Mouse (Mus musculus) embryo, embryonic 9.5 days (tissue): ENCODE data around the gene Egln3.

Source experiments
- DNase-seq: peaks from one replicate; pipeline ENCODE4 v3.0.0-alpha.2; 2017; ENCODE audit errors: extremely low spot score

Egln3 gene

DNA sequence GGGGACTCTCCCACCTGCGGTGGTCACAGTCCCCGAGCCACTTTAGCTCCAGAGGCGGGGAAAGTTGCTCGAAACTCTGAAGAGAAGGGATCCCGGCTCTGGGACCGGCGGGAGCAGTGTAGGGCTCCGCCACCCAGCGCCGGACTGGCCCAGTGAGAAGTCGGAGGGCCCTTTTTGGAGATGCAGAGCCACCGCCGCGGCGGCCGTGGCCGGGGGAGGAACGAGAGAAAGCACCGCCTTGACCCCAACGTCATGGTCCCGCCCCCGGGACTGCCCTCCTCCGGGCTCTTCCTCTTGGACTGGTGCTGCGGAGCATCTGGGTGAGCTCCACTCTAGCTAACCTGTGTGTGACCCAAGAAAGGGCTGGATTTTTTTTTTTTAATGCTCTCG lies at the start of gene Egln3:
Egln3 (minus strand) TSS at position 205 of the 390 bp plus-strand sequence.
- peak; percentile 88 for DNase-seq

DNA sequence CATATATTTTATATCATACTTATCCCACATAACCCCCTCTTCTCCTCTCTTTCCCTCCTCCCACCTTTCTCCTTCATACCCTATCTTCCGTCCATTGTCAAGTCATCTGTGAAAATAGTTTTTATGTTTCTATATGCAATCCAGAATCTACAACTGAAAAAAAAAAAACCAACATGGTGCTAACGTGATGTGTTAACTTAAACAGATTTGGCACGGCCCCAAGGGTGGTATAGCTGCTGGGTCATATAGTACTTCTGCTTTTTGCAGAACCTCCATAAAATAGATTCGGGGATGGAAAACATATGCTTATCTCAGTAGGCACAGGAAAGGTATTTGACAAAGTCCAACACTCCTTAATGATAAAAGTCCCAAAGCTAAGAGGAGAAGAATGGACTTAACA lies 49.8 kb upstream of the Egln3 start:
- DNase-seq: no peak

DNA sequence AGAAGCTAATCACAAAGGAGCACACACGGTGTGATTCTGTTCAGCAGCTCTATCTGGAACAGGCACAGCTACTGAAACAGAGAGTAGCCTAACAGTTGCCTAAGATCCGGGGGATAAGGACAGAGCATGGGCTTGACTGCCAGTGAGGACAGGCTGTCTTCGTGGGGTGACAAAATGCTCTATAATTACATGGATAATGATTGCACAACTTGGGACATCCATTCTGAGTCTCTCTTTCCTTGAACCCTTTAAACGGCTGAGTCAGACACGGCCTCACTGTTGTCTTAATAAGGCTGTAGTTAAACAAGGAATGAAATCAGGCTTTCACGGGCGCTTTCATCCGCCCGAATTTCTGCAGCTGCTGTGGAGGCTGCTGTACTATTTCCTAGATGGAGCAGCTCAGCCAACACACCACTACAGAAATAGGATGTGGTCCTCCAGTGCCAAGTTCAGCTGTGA lies 48.3 kb upstream of the Egln3 start:
- DNase-seq: no peak

DNA sequence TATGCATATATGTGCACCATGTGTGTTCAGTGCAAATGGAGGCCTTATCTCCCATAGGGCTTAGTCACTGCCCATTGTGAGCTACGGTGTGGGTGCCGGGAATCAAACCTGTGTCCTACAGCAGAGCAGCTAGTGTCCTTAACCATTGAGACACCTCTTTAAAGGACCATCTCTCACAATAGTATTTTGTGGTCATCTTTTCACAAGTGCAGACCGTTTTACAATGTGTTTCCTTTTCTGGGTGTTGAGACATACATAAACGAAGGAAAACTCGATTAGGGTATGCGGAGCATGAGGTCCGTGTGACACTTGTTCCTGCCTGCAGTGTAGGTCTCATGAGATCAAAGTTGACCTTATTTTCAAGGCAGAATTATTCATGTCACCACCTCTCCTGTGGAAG lies 44.2 kb upstream of the Egln3 start:
- DNase-seq: no peak

DNA sequence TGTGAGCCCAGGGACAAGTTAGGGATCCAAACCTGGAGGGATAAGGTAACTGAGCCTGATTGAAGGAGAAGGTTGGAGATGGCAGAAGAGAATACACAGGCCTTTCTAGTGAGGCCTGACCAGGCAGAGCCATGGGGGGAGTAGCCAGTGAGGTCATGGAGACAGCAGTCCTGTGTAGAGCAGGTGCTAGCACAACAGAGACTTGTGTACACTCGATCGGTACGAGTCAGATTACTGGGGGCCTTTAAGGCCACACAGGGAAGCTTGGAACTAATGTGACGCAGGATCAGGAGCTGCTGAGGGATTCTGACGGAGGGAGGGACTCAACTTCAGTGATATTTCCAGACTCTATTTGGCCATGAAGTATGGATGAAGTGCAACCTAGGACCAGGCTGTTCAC lies 39.5 kb upstream of the Egln3 start:
- no peak for DNase-seq

DNA sequence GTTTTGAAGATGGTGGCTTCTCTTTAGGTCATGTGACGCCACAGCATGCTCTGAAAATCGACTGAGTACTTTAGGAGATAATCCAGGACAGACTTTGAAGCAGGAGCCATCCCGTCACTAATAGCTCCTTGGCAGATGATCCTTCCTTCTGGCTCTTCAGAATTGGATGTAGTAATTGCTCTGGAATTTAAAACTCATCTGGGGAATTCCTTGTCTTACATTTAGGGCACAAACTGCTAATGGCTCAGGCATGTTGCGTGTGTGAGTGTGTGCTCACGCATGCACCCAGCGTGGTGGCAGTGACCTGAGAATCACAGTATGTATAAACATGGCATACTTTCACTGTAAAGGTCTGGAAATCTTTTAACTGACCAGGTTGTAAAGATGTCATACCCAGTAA lies 38.3 kb upstream of the Egln3 start:
- DNase-seq: no peak

DNA sequence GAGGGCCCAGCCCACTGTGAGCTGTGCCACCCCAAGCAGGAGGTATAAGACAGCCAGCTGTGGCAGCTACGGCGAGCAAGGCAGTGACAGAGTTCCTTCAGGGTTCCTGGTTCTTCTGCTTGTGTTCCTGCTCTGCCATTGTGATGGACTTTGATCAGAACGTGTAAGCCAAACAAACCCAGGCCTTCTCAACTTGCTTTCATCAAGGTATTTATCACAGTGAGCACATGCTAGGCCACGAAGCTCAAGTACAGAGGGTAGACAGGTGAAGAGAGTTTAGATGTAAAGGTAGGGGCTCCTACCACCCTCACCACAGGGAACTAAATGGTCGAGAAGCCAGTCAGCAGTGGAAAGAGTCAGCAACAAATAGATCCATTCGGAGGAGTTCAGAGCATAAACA lies 30.1 kb upstream of the Egln3 start:
- DNase-seq: no peak

DNA sequence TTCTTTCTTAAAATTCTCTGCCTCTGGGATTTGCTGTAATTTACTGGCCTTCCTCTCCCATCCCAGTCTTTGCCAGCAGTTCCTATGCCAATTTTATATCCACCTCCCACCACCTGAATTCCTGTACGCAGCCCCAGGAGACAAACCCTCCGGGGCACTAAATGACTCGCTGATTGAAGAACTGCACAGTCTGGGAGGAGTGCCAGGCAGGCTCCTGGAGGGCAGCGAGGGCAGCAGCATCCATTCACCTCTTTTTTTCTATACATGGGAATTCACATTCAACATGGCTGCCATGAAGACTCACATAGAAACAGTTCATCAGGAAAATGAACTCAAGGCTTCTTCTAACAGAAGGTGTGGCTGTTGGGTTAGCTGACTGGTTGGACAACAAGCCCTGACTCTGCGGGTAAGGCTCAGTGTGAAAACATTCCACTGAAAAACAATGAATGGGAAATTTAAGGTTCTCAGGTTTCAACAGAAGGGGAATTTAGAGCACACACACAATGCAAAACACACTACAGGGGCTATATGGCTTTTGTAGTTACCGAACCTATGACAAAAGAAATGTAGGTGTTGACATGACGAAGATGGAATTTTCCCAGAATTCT lies 29.4 kb upstream of the Egln3 start:
- DNase-seq: no peak

DNA sequence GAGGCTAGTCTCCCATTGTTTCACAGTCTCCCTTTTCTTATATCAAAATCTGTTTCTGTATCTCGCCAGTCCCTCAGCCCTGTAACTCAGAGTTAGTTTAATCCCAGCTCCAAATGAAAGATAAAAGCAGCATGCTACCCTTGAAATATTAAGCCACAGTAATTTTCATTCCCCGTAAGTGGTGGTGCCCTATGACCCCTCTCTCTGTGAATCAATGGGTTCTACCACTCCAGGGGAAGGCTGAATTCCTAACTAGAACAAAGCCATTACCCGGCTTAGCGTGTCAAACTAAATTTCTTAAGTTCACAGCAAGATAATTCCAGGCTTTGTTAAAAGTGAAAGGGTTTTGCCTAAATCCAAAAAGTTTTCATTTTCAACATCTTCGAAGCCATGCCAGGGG lies 28.8 kb upstream of the Egln3 start:
- peak; percentile 29 for DNase-seq

DNA sequence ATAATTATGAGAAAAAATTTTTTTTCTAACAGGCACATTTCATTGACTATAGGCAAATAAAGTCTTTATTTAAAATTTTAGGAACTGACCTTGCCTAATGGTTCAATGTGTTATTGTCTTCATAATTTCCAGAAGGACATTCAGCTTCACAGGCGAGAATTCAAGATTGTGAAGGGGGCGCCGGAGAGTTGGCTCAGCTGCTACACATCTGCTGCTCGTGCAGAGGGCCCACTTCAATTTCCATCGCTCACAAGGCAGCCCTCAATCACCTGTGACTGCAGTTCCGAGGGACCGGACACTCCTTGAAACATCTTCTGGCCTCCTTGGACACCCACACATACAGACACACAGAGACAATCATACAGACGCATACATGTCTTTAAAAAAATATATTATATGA lies 23.9 kb upstream of the Egln3 start:
- no peak for DNase-seq

DNA sequence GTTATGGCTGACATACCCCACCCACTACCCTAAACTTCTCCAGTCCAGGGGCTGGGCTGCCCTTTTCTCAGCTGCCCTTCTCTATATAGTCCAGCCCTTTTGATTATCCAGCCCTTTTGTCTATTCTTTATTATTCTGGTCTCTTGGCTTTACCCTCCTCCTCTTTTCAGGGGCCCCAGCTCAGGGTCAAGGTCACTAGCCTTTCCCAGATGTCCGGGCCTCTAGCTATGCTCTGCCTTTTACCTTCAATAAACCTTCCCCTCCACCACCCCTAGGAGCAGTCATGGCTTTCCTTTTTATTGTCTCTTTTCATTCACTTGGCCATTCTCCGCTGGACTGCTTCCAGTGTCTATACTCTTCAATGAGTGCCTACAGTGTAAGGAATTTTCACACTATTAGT lies 22.7 kb upstream of the Egln3 start:
- no peak for DNase-seq

DNA sequence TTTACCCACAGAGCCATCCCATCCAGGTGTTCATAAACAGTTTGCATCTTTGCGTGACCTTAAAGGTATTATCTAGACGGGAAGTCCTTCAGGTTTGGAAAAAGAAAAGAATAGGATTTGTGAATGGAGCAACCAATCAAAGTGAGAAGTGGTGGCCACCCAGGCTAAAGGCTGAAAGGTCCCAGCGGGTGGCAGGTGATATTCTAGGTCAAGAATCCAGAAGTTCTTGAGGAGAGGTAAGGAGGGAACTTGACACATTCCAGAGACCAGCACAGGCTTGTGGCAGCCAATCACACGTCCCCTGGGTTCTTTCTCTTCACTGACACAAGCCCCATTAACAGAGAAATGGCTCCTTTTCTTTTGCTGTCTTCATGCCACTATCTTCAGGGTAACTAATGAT lies 21.9 kb upstream of the Egln3 start:
- no peak for DNase-seq

DNA sequence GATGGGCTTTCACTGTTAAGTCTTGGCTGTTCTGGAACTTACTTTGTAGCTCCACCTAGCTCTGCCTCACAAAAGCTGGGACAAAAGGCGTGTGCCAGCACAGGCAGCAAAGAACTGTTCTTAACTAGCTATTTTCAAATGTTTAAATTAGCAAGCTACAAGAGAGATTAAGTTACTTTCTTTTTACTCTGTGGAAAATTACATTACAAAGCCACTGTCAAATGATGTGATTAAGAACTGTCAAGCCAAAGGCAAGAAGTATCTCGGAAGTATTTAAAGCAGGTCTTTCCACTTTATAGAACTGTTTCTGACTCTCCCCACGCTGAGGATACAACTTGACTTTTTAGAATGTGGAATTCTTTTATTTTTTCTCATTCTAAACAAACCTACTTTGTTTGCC lies 21.4 kb upstream of the Egln3 start:
- DNase-seq: no peak

DNA sequence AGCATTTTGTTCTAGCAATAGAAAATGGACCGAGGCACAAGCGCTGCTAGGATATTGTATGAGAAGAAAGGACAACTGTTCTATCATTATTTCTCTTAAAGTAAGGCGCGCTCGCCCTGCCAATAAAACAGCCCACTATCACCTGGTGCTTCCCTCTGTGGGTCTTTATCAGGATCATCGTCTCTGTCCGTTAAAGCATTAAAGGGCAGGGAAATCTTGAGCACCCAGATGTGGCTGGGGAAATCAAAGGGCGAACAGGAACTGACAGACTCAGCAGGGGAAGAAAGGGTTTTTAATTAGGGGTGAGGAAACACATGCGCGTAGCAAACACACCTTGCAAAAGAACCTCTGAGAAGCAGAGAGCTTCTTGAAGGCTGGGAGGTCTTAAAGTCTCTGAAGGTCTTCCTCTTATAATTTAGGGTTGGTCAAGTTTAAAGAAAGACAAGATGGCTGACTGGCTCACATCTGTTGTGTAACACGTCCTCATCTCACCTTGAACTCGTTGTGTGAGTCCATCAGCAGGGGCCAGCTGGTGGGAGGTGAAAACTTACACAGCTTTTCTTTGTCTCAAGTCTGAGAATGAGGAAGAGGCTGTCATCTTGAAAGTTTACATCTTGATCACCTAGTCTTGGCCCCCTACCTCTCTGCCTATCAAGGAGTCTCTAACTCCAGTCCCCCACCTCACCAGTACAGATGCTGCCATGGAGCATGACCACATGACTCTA lies 18.5 kb upstream of the Egln3 start:
- no peak for DNase-seq

DNA sequence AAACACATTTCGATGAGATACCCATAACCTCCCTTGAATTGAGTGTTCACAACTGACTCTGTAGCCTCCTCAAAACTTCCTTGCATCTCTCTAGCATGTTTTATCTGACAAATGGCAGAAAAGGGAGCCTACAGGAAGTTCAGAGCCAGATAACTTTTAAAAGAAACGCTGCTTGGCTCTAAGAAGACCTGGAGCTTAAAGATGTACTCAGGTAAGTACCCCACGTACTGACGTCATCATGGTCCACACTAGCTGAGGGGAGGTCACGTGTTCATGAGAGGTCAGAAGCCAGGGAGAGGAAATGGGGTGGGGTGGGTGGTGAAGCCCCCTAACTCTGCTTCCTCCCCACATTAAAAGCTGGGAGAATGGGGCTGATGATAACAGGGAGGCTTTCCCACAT lies 13.0 kb upstream of the Egln3 start:
- no peak for DNase-seq

DNA sequence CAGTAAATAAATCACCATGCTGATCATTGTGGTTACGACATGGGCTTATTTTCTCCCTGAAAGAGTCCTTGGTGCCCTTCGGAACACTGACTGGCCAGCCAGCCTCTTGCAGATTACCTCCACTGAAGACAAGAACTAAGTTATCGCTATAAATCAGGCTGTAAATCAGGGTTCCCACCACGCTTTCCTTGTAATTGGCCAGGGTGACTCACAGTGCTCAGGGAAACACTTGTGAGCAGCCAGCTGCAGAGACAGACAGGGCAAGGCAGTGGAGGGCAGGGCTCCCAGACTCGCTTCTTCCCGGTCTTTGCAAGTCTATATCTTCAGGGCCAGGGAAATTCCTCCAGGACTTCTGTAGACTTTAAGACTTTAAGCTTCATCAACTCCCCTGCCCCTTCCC lies 10.8 kb upstream of the Egln3 start:
- DNase-seq: no peak

DNA sequence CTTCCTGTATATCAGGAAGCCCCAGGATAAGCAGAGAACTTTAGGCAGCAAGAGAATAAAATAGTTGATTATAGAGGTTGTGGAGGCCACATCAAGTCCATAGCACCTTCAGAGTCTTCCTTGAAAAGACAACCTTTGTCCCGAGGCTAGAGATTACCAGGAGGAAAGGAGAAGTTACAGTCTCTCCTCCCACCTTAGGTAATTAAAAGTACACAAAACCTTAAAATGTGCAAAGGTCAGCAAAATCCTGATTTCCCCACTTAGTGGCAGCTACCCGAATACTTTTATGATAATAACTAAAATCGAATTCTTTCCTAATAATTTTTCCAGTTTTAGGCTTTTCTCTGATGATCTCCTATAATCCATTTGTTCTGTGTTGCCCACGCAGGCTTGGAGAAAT lies 10.2 kb upstream of the Egln3 start:
- DNase-seq: no peak

DNA sequence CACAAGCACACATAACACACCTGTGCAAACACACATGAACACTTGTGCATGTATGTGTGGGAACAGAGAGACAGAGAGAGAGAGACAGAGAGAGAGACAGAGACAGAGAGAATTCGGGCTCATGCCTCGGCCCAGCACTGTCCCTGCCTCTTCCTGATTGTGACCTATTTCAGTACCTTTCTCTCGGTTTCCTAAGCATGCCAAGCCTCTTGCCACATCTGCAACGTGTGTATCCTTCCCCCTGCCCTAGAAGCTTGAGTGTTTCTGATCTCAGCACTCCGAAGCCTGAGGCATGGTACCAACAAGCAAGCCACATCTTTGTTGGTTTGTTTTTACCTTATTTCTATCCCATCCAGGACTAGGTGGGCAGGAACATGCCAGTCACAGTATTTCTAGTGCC lies 9.6 kb upstream of the Egln3 start:
- DNase-seq: no peak

DNA sequence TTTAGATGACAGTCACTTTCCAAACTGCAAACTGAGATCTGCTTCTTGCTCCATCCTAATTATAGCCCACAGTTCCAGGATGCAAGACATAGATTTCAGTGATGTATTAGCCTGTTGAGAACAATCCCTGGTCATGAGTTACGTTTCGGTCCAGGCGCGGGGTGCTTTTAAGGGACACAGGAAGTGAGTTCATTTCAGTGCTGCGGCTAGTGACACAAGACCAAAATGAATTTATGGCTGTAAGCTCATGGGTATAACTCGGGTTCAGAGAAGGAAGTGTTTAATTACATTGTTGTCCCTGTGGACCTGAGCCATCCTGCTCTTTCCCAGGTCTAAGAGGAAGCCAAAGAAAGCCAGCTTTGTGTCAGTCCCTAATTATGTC lies 5.5 kb upstream of the Egln3 start:
- no peak for DNase-seq

DNA sequence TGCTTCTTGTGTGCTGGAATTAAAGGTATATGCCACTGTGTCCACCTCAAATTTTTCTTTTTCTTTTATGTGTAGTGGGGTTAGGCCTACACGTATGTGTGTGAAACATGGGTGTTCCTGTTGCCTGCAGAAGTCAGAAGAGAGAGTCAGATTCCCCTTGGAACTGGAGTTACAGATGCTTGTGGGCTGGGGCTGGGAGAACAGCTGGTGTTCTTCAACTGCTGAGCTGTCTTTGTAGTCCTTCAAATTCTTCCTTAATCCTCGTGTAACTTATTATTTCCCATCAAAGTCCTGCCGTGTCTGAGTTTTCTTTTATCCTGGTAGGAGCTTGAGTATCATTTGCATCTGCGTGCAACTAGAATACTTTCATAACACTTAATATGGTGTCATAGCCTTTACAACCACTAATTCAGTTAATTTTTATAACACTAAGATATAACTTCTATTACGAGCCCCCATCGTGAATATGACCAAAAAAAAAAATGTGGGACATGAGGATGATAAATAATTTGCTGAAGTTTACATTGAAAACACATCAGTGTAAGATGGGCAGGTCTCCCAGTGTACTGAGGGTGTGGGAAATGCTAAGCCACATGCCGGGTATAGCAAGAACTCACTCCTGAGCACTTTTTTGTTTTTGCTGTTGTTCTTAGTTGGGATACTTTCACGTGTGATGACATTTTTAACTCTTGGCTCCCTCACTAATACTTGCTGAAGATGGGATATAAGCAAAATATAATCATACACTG lies 4.9 kb upstream of the Egln3 start:
- no peak for DNase-seq

DNA sequence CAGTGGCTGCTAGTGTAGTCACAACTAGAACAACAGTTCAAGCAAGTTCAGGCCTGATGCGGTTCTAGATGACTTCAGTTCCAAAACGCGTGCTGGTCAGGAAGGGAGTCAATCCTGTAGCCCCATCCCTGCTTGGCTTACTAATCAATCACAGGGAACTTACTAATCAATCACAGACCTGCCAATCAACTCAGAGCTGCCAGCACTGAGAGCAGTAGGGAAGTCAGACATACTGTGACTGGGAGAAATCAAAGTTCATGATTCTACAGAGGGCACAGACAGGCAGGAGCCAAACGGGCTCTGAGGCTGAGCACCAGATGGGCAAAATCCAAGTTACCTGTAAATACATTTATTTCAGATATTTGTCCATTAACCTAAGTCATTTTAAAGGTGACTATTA lies 2.1 kb upstream of the Egln3 start:
- no peak for DNase-seq

DNA sequence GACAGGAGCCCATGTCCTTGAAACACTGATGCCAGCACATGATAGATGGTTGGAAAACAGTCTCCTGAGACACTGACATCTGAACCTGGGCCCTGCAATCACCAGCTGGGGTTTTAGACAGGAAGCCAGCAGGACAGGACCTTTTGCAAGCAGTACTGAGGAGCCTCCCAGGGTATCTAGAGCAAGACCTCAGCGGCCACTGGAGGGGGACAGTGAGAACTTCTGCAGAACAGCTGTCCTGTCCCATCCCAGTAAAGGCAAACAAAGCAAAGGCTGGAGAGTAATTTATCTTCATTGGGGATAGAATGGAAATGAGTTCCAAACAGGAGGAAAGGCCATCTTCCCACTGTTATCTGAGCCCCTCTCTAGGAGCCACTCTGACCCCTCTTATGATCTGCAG lies 1.5 kb upstream of the Egln3 start:
- DNase-seq: peak; percentile 68
